Mouse (Mus musculus): ENCODE results near the gene Adamts6.

The Adamts6 gene

DNA sequence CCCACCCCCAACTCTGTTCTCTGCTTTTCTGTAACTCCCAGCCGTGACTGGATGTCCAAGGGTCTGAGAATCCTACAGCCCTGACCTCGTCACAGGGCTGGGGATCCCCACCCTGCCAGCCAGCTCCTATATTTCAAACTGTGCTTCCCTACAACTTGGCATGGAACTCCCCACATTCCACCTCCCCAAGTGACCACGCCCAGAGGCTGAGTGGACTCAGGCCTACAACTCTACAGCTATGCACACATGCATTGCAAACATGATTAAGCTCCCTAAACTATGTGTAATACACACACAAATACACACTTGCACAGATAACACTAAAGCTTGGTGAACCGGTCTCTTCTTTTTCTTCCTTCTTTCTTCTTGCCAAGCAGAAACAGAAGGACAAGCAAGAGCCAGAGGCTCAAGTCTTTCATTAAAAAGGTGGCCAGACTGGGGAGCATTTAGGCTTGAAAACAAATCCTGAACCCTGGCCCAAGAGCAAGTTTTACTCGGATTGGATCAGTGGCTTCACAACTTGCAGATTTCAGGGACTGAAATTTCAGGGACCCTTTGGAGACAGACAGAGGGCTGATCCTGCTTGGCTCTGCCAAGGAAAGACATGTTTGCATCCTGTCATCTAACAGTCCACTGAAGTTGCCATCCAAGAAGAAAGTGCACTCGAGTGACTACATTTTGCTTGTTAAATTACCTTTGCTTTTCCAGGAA is 218.7 kb downstream of the Adamts6 start:
- in situ Hi-C loops (cut with MboI; ENCODE audit: low pct_unique_long_range_greater_than_20kb in 1 of 2, low sequenced_read_pairs in 2 of 2, unreplicated experiment in 1 of 2): no loop called here

DNA sequence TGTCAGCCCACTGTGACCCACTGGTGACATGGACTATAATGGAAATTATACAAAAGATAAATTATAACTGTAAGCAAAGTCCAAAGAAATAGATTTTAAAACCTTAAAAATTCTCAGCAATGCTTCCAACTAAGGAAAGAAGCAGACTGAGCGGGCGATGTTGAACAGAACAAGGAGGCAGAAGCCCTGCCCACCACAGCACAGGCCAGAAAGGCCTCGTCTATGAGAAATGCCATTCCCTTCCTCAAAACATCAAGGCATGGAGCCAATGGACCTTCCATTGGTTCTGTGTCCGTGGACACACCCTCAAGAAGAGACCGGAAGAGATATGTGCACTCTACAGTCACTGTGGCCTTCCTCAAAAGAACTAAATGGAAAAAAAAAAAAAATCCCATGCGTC is 220.0 kb downstream of the Adamts6 start:
- in situ Hi-C loops (cut with MboI; ENCODE audit: low pct_unique_long_range_greater_than_20kb in 1 of 2, low sequenced_read_pairs in 2 of 2, unreplicated experiment in 1 of 2): no loop called here

- in situ Hi-C loops (cut with MboI; ENCODE audit: low pct_unique_long_range_greater_than_20kb in 1 of 2, low sequenced_read_pairs in 2 of 2, unreplicated experiment in 1 of 2): no loop called here
These were observed 222.2 kb downstream of the Adamts6 start for GRCm38 (mm10) chr13:104509561-104510493.

DNA sequence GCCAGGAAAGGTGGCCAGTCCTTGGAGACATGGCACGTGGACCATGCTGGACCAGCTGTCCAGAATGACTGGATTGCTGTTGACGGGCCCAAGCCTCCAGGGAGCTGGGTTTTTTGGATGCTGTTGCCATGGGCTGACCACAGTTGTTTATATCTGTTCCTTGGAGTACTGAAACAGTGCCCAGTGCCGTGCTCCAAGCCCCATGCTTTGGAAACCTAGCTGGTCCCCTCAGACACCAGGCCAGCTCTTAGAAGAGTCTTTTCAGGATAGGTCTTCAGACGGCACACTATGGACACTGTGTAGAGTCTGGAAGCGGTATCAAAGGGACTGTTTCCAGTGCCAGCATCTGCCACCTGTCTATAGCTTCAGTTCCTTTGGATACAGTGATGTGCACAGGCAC is 223.1 kb downstream of the Adamts6 start:
- in situ Hi-C loops (cut with MboI; ENCODE audit: low pct_unique_long_range_greater_than_20kb in 1 of 2, low sequenced_read_pairs in 2 of 2, unreplicated experiment in 1 of 2): no loop called here

DNA sequence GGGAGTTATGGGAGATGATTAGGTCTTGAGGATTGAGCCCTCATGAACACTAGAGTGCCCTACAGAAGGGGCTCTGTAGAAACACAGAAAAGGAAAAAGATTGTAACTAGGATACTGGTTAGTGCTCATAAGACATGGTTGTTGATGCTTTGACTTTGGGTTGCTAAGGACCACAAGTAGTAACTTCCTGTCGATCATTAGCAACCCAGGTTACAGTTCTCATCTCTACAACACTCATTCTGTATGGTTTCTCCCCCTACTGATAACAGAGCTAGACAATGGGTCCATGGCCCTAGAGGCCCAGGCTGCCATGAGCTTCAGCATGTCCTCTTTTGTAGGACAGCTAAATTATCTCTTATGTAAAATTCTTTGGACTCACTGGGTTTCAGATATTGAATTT is 227.4 kb downstream of the Adamts6 start:
- in situ Hi-C loops (cut with MboI; ENCODE audit: low pct_unique_long_range_greater_than_20kb in 1 of 2, low sequenced_read_pairs in 2 of 2, unreplicated experiment in 1 of 2): no loop called here

GRCm38 (mm10) chr13:104516146-104516545 is 228.5 kb downstream of the Adamts6 start:
- in situ Hi-C loops (cut with MboI; ENCODE audit: low pct_unique_long_range_greater_than_20kb in 1 of 2, low sequenced_read_pairs in 2 of 2, unreplicated experiment in 1 of 2): no loop called here

GRCm38 (mm10) chr13:104516766-104517364 is 229.2 kb downstream of the Adamts6 start:
- in situ Hi-C loops (cut with MboI; ENCODE audit: low pct_unique_long_range_greater_than_20kb in 1 of 2, low sequenced_read_pairs in 2 of 2, unreplicated experiment in 1 of 2): no loop called here

DNA sequence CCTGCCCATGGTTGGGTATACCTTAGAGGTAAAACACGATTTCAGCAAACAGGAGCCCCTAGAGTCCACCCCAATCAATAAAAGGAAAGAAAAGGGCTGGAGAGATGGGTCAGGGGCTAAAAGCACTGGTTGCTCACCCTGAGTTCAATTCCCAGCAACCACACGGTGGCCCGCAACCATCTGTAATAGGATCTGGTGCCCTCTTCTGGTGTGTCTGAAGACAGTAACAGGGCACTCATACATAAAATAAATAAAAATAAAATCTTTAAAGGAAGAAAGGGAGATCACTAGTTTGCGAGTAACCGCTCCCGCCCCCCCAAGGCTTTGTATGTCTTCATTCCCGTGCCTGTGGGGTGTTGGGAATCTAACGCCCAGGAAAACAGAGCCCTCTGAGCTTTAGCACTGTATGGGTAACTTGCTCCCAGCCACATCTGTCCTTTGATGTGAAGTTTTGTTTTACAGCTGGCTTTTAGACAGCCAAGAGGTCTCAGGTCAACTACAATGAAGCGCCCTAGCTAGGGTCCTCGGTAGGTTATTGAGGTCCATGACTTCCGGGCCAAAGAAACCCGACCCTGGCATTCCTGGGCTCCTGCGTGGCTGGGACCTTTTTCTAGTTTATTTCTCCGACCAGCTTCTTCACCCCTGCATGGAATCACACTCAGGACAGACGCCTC is 230.1 kb downstream of the Adamts6 start:
- in situ Hi-C loops (cut with MboI; ENCODE audit: low pct_unique_long_range_greater_than_20kb in 1 of 2, low sequenced_read_pairs in 2 of 2, unreplicated experiment in 1 of 2): no loop called here

GRCm38 (mm10) chr13:104518312-104519005 is 230.8 kb downstream of the Adamts6 start:
- in situ Hi-C loops (cut with MboI; ENCODE audit: low pct_unique_long_range_greater_than_20kb in 1 of 2, low sequenced_read_pairs in 2 of 2, unreplicated experiment in 1 of 2): no loop called here

- in situ Hi-C loops (cut with MboI; ENCODE audit: low pct_unique_long_range_greater_than_20kb in 1 of 2, low sequenced_read_pairs in 2 of 2, unreplicated experiment in 1 of 2): no loop called here
These were observed 231.5 kb downstream of the Adamts6 start for GRCm38 (mm10) chr13:104519006-104519695.

- in situ Hi-C loops (cut with MboI; ENCODE audit: low pct_unique_long_range_greater_than_20kb in 1 of 2, low sequenced_read_pairs in 2 of 2, unreplicated experiment in 1 of 2): no loop called here
These were observed 232.3 kb downstream of the Adamts6 start for GRCm38 (mm10) chr13:104519981-104520380.

- in situ Hi-C loops (cut with MboI; ENCODE audit: low pct_unique_long_range_greater_than_20kb in 1 of 2, low sequenced_read_pairs in 2 of 2, unreplicated experiment in 1 of 2): no loop called here
These were observed 232.8 kb downstream of the Adamts6 start for GRCm38 (mm10) chr13:104520461-104520860.

- in situ Hi-C loops (cut with MboI; ENCODE audit: low pct_unique_long_range_greater_than_20kb in 1 of 2, low sequenced_read_pairs in 2 of 2, unreplicated experiment in 1 of 2): no loop called here
These were observed 233.9 kb downstream of the Adamts6 start for GRCm38 (mm10) chr13:104521532-104521931.

DNA sequence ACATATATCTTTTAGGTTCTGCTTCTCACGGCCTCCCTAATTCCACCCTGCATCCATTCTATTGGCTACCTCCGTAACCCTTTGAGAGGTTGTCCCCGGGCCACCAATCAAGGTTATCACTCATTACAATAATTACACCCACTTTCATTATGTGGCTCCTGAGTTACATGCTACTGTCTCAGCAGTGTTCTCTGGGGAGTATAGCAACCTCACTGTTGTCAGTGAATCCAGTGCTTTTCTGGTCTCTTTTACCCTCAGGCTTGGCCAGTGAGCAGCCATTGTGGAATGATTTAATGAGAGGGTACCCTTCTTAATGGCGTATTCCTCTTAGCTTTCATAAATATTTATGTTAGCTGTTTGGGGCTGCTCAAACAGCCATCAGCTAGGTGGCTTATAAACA is 238.0 kb downstream of the Adamts6 start:
- in situ Hi-C loops (cut with MboI; ENCODE audit: low pct_unique_long_range_greater_than_20kb in 1 of 2, low sequenced_read_pairs in 2 of 2, unreplicated experiment in 1 of 2): no loop called here

DNA sequence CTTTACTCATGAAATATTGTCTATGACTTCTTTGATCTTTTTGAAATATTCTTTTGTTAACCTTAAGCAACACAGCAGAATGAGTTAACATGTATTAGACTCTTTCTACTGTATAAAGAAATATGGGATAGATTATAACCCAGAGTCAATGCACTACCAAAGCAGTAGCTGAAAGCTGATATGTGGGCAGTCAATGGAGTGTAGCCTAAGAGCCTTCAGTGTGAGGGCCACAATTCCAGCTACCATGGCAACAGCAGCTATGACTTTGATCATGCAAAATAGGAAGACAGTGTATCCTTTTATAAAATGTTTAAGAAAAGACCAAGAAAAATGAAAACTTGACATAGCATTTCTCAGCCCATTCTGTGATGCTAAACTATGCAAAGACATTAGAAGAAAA is 241.6 kb downstream of the Adamts6 start:
- in situ Hi-C loops (cut with MboI; ENCODE audit: low pct_unique_long_range_greater_than_20kb in 1 of 2, low sequenced_read_pairs in 2 of 2, unreplicated experiment in 1 of 2): no loop called here

- in situ Hi-C loops (cut with MboI; ENCODE audit: low pct_unique_long_range_greater_than_20kb in 1 of 2, low sequenced_read_pairs in 2 of 2, unreplicated experiment in 1 of 2): no loop called here
These were observed 244.2 kb downstream of the Adamts6 start for GRCm38 (mm10) chr13:104531841-104532240.

DNA sequence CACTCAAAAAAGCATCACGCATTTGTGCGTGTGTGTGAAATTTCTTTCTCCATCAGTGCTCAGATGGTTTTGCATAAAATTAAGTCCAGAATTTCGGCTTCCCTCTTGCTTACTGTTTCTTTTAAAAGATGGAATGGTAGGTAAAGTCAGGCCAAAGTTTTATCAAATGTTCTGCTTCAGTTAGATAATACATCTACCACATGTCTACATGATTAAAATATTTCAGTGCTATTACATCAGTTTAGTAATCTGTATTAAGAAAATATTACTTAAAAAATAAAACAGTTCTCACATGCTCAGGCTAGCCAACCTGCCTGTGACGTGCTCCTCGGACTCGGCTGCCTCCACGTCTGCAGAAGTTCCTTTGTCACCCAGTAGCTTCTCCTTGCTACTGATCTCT is 245.1 kb downstream of the Adamts6 start:
- in situ Hi-C loops (cut with MboI; ENCODE audit: low pct_unique_long_range_greater_than_20kb in 1 of 2, low sequenced_read_pairs in 2 of 2, unreplicated experiment in 1 of 2): no loop called here

Data from mouse embryonic stem cell (cell line).